Mouse (Mus musculus) mouse trophoblast stem cell (cell line): ENCODE measurements around the gene C1qtnf1.

Source experiments
- in situ Hi-C, 2 experiments: fragments of 300-500 bp; cut with MseI, MboI; formaldehyde crosslinking; loops; 2 replicates in 1 of 2; 3 replicates in 1 of 2; pipeline ENCODE4 v1.15.1; 2025

The C1qtnf1 gene

DNA sequence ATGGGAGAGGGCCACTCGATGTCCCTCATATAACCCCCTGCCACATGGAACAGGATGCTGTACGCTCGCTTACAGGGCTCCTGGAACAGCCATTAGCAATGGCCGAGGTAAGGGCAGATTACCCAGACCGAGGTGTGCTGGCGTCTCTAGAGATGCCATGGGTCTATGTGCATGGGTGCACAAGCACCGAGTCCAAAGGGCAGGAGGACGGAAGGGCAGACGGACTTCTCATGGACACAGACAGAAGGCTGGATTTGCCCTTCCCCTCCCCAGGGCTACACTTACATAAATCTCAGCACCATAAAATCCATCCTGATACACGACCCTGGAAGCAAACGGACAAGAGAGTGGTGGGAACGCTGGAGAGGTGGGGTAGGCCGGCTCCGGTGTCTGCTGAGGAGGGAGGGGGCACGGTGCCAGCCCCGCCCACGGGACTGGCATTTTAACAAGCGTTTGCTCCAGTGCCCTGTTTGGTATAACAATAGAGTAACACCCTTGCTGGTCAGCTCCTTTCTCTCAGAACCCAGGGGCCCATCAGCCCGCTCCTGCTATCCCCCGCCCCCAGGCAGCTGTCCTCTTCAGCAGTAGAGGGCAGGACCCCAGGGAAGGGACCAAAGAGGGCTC lies 68.2 kb downstream of the C1qtnf1 start:
- in situ Hi-C loops, result no loop called here
